Mouse (Mus musculus) cerebellum, postnatal 10 days (tissue): Measurements from ENCODE around the gene Depdc1b.
A peak's percentile ranks its signal among the peaks of the same experiment; 100 is the strongest.

Source experiments
- DNase-seq, 2 experiments: peaks; one replicate each; pipeline ENCODE4 v3.0.0; 2021; ENCODE audit warnings: mixed read lengths in 2 of 2

Gene Depdc1b

GRCm38 (mm10) chr13:108319028-108319427, 2.9 kb downstream of the Depdc1b start:
- DNase-seq, result no peak

DNA sequence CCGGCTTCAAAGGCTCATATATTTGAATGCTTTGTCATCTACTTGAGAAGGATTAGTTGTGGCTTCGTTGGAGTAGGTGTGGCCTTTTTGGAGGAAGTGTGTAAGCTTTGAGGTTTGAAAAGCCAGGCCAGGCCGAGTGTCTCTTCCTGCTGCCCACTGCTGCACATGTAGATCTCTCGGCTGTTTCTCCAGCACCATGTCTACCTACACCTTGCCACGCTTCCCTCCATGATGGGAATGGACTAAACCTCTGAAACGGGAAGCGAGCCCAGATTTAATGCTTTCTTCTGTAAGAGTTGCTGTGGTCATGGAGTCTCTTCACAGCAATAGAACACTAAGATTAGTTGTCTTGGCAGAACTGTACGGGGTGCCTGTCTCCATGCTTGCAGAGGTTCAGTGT, 4.1 kb downstream of the Depdc1b start:
- no peak for DNase-seq

GRCm38 (mm10) chr13:108322466-108322865, 6.3 kb downstream of the Depdc1b start:
- no peak for DNase-seq

DNA sequence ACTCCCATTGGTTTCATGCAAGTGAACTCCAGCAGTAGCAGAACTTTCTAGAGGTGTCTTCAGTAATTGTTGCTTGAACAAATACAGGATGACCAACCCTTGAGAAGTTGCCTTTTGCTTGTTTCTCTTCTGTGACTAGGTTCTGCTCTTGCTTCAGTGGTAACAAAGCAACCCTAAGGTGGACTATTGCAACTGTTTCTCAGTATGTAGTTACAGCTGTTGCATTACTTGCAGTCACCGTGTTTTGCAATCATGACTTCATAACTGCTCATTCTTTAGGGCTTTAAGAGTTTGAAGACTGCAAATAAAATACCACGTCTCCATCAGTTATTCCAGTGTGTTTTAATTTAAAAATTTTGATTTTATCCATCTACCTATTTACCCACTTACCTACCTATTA, 7.2 kb downstream of the Depdc1b start:
- no peak for DNase-seq

DNA sequence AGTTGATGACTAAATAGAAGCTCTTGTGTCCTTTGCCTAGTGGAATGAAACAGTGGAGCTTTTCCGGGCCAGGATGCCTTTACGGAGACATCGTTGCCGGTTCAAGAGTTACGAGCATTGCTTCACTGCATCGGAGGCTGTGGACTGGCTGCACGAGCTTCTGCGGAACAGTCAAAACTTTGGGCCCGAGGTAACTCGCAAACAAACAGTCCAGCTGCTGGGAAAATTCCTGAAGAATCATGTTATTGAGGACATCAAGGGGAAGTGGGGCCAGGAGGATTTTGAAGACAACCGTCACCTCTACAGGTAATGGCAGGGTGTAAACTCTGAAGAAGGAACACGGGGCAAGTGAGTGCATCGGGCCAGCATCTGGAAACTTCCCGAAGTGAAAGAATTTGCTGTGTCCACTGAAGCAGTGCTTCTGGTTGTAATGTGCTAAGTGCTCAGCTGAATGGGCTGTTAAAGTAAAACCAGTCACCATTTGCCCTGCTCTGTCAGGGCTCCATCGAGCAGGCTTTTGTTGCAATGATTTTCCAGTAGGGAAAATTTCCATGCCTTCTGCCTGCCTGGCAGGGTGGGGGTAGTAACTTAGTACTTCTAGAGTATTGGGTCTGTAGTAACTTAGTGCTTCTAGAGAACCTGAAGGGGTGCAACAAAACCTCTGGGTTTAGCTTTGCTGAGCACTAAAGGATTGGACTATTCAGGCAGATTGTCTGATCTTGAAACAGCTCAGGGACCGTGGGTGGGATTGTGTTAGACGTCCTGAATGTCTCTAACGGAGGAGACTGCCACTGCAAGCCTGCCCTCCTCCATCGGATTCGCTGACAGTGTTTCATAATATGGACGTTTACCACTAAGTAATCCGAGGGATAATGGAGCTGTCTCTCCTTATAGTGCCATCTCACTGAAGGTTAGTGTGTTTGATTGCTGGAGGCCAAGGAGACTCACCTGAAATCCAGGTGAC, 8.0 kb downstream of the Depdc1b start:
- no peak for DNase-seq

- no peak for DNase-seq
Observed at GRCm38 (mm10) chr13:108325871-108326270, 9.7 kb downstream of the Depdc1b start.

- no peak for DNase-seq
Observed at GRCm38 (mm10) chr13:108326351-108326750, 10.2 kb downstream of the Depdc1b start.

GRCm38 (mm10) chr13:108327047-108327446, 10.9 kb downstream of the Depdc1b start:
- DNase-seq, result no peak

- DNase-seq, result no peak
Observed at GRCm38 (mm10) chr13:108328406-108329180, 12.5 kb downstream of the Depdc1b start.

- DNase-seq, result peak in 1 of 2 experiments; percentile 19
Observed at GRCm38 (mm10) chr13:108329693-108330092, 13.6 kb downstream of the Depdc1b start.

- no peak for DNase-seq
Observed at GRCm38 (mm10) chr13:108335257-108336003, 19.3 kb downstream of the Depdc1b start.

GRCm38 (mm10) chr13:108336192-108336591, 20.1 kb downstream of the Depdc1b start:
- no peak for DNase-seq

DNA sequence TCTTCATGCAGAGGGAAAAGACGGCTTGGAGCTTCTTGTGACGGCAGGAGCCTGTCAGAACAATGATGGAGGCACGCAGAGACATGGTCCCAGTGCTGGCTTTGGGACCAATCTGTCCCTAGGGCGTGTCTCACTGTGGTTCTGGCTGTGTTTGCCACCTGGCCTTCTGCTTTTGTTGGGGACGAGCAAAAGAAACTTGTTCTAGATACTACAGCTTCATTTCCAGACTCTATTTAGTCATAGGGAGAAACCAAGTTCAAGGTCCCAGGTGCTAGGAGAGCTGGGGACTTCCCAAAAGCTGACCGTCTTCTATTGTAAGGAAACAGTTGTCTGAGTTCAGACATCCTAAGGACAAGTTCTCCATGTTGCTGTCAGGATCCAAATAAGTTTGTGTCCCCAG, 21.2 kb downstream of the Depdc1b start:
- DNase-seq, result no peak

GRCm38 (mm10) chr13:108338076-108338836, 22.1 kb downstream of the Depdc1b start:
- no peak for DNase-seq

DNA sequence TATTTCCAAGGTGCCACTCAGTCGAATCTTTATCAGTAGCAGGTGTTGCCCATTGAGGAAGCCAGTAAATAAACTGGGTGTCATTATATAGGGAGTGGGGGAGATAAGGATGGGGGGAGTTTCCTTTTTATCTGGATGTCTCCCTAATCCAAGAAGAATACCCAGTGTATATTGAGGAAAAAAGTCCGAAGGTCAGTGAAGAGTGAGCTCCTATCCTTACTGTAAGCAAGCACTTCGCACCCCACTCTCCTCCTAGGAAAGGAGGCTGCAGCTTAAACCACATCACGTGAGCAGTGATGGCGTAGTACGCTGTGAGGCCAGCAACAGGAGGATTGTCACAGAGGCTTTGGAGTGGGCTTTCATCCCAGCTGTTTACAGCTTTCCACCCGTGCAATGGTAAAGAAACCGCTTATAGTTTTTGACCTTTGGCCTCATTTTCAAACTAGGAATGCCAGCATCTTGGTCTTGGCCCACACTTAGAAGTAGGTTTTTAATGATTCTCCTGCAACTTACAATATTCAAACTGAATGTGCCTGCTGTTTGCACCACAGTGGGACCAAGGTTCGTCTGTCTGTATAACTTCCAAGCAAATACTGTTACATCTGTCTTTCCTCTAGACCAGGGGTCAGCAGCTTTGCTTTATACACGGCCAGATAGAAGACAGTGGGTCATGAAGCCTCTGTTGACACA, 23.9 kb downstream of the Depdc1b start:
- DNase-seq, result no peak

- DNase-seq, result peak; percentile 23 to 24
Observed at GRCm38 (mm10) chr13:108341585-108341984, 25.5 kb downstream of the Depdc1b start.

- DNase-seq, result no peak
Observed at GRCm38 (mm10) chr13:108345756-108346155, 29.6 kb downstream of the Depdc1b start.

DNA sequence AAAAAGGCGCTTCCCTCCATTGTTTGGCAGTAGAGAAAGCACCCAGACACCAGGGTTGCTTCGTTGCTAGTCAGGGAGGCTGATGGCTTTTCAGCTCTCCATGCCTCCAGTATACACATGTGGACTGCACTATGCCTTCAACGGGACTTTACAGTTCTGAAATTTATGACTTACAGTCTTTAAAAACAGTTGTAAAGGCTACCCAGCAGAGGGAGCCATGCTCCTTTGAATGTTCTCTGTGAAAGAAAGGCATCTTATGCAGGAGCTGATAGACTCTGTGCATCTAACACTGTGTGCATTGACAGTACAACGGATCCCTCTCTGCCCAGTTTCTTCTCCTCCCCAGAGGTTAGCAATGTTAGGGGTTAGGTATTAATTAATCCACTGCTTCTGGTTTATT, 30.9 kb downstream of the Depdc1b start:
- peak; percentile 82 to 83 for DNase-seq

GRCm38 (mm10) chr13:108349624-108350023, 33.5 kb downstream of the Depdc1b start:
- peak; percentile 84 for DNase-seq

- DNase-seq, result no peak
Observed at GRCm38 (mm10) chr13:108353781-108354180, 37.6 kb downstream of the Depdc1b start.

DNA sequence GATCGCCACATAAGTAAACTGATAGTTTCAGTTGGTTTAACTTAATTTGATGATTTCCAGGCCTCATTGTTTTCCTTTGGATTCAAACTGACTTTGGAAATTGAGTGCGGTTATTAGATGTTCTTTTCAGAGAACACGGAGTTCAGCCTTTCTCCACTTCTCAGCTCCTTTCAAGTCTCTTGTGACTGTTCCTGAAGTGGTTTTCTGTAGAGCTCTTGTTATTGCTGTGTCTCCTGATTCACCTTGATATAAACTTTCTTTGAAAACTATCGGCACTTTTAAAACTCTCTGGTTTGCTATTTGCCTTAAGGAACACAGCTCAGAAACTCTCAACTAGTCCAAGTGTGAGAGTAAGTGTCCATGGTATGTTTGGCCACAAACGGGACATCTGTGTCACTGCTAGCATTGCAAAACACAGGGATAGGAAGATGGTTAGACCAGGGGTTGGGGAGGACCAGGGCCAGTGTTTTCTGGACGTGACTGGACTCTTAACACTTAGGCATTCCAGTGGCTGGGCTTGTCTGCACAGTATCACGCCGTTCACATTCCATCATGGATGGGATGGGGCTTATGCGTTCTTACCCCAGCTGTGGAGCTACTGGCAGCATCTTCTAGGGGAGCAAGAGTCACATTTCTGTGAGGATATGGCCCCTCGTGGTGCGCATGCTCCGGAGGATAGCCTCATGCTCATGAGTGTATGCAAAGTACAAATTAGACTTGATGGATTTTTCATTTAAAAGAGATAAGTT, 38.8 kb downstream of the Depdc1b start:
- no peak for DNase-seq
